Mouse (Mus musculus) adipocyte (in vitro differentiated cells): ENCODE data around the gene Rorc.

Experiments
- DNase-seq: peaks from one replicate; pipeline ENCODE4 v3.0.0-alpha.2; 2016; ENCODE audit warnings: low spot score

Rorc gene

DNA sequence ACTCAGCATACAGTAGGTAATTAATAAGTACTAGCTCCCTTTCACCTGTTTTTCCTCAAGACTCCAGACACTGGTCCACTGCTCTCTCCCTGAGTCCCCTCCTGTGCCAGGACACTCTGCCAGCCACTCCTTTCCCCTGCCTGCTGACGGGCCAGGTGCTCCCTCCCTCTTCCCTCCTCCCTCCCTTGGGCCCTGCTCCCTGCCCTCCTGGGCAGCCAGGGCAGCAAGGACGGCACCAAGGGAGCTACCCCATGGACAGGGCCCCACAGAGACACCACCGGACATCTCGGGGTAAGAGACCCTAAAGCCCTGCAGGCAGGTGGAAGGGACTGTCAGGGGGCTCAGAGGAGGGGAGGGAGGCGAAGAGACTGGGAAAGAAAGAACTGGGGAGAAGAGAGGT is at the start of gene Rorc:
Gene Rorc (plus strand): TSS at position 154 of the 400 bp plus-strand sequence.
- peak; percentile 87 for DNase-seq

DNA sequence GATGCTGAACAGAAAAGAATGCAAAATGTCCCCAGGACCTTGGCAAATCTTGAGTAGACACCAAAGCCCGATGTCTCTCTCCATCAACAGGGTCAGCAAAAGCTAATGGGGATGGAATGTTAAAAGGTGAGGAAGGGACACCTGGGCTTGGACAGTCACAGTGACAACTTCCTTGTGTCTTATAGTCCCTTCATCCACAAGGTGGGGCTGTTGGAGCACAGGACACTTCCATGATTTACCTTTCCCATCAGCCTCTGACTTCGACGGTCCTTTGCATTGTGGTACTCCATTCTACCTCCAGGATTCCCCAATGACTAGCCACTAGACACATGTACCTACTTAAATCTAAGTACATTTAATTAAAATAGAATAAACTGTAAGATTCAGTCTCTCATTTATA is 43.9 kb upstream of the Rorc start:
- no peak for DNase-seq

DNA sequence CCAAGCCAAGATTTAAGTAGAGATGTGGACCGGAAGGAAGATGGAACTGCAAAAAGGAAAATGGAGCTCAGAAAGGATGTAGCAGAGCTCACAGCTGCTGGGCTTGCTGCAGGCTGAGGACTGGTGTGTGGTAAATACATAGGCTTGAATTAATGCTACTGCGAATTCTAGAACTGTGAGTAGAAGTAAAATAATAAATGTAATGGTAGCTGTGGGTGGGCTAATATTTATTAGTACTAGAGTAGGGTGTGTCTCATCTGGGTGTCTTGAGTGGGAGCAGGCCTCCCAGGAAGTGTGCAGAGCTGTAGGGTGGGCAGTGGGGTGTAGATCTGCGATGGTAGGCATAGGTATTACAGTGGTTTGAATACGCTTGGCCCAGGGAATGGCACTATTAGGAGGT is 38.2 kb upstream of the Rorc start:
- DNase-seq: no peak

DNA sequence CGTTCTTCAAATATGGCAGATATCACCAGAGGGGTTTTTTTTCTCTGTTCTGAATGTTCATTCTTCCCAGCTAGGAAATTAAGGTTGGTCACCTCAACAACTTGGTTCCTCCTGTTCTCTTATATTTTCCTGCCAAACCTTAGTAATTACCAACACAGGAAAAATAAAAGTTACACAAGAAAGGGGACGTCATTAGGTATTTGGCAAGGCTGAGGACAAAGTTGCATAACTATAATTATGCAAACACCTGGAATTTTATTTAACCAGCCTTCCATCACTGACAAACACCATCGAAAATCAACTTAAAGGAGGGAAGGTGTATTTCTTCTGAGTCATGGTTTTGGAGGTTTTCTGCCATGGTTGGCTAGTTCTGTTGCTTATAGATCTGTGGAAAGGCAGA is 34.1 kb upstream of the Rorc start:
- no peak for DNase-seq

DNA sequence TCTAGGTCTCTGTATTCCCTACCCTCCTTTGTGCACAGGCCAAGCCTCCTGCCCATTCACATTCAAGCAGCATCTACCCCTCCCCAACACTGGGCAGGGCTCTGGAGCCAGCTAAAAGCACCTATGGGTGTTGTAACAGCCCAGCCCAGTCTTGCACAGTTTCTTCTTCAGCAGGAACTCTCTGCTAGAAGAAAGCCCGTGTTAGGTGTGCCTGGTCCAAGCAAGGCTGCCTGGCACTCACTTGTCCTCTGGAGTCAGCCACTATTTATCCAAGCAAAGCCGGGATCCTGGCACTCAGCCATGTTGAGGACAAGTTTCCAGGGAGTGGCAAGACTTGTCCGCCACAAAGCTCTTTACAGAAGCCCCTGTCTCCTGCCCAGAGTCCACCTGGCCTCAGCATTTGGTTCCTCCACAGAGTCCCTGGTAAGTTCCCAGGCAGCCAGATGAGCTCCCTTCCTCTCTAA is 30.6 kb upstream of the Rorc start, which contains the start of gene Them5:
Gene Them5 (plus strand): TSS at position 141 of the 464 bp plus-strand sequence.
- DNase-seq: no peak

- DNase-seq: no peak
Observed at GRCm38 (mm10) chr3:94342552-94342951, 30.0 kb upstream of the Rorc start.

DNA sequence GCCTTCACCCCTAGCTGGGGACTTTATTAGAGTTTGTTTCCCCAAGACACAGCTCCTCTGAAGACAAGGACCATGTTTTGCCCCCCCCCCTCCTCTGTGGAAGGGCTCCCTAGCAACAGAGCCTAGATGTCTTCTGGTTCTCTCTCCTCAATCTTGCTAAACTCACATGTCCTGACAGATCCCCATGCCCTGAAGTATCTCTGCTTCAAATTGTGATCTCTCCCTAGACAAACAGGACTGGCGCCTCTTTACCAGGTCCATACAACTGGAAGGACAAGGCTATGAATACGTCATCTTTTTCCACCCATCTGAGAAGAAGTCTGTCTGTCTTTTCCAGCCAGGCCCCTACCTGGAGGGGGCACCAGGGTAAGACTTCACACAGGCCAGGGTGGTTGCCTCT is 28.4 kb upstream of the Rorc start:
- DNase-seq: no peak

DNA sequence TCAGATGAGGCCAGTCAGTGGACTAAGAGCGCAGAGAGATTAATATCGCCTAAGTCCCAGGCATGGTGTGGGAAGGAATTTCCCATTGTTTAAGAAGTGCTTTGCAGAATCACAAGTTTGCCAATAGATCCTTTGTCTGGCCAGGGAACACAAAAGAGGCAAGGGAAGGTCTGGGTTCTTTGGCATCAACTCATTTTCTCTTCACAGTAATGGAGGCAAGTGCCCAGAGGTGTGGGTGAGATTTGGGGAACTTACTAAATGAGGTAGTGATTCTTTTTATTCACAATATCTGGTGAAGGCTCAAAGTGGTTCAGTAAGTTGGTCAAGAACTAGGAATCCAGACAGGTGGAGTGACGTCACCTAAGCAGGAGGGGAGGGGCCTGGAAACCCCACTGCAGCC is 27.7 kb upstream of the Rorc start:
- no peak for DNase-seq

DNA sequence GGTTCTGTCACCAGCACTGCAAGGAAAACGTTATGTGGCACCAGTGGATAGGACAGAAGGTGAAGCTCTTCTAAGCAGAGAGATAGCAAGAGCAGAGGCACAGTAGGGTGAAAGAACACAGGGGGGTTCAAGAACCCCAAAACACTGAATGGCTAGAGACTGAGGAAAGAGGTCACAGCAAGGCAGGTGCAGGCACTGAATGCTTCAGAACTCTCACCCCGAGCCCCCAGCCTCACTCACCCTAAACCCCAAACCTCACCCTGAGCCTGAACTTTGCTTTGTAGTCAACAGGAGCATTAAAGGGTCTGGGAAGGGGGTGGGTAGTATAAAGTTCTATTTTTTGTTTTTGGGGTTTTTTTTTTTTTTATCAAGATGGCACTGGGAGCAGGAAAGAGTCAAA is 24.4 kb upstream of the Rorc start:
- DNase-seq: no peak

GRCm38 (mm10) chr3:94360812-94361211 is 11.8 kb upstream of the Rorc start:
- DNase-seq: peak; percentile 33

DNA sequence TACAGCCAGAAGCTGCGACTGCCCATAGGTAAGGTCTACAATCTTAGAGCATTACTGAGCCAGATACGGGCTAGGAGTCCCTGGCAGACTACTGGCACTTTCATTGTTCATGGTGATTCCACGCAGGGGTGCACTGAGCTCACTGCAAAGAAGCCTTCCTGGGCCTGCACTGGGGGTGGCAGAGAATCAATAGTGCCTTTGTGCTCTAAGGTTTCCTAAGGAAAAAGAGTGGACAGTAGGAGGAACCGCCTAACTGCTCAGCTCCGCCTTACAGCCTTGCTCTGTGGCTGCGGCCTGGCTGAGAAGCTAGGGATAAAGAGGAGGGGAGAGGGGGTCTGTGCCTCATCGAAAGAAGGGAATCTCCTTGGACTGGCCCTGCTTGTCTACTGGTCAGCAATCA is 10.5 kb upstream of the Rorc start, which contains the start of gene C2cd4d:
Gene C2cd4d (plus strand): TSS at position 301 of the 400 bp plus-strand sequence.
- no peak for DNase-seq

DNA sequence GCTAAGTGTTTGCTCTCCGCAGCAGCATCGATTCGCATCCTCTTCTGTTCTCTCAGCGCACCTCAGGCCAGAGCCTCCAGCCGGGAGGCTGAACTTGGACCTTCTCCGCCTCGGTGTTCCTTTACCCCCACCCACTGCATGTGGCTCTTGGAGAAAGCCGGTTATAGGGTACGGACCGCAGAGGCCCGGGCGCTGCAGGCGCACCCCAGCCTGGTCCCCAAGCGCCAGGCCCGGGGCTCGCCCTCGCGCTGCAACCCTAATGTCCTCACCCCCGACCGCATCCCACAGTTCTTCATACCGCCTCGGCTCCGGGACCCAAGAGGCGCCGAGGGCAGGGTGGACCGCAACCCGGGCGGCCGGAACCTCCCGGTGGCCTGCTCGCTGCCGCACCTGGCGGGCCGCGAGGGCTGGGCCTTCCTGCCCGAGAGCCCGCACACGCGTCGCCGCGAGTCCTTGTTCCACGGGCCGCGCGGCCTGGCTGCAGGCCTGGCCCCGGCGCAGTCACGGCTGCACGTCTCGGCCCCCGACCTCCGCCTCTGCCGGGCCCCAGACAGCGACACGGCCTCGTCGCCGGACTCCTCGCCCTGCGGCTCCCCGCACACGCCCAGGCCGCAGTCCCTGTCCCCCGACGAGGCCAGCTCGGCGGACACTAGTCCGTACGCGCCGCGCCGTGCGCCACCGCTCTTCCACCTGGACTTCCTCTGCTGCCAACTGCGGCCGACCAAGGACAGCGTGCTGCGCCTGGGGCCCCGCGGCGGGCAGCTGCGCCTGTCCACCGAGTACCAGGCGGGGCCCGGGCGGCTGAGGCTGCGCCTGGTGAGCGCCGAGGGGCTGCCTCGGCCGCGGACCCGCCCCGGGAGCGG is 9.1 kb upstream of the Rorc start:
- no peak for DNase-seq

DNA sequence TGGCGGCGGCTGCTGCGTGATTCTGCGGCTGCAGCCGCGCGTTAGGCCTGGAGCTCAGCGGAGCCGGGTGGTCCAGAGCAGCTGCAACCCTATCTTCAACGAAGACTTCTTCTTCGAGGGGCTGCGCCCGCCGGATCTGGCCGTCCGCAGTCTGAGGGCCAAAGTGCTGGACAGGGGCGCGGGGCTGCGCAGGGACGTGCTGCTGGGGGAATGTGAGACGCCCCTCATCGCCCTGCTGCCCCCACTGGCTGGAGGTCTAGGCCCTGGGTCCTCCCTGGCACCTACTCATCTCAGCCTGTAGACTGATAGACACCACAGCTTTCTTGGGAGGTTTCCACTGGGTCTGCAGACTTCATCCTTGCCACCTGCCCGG is 8.5 kb upstream of the Rorc start:
- DNase-seq: no peak

DNA sequence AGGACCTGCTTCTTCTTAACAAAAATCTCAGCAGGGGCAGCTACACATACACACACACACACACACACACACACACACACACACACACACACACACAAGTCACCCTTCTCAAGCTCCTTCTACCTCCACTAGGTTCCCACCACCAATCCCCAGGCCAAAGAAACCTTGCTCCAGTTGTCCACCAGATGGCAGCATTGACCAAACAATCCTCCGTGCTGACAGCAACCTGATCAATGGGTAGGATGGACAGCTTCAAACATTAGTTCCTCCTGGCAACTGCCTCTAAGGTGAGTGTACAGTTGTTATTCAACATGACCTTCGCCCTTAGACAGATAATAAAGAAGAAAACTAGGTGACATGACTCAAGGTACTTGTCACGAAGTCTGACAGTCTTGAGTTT is 5.8 kb upstream of the Rorc start:
- DNase-seq: peak; percentile 91

GRCm38 (mm10) chr3:94367511-94367910 is 5.1 kb upstream of the Rorc start:
- DNase-seq: no peak

DNA sequence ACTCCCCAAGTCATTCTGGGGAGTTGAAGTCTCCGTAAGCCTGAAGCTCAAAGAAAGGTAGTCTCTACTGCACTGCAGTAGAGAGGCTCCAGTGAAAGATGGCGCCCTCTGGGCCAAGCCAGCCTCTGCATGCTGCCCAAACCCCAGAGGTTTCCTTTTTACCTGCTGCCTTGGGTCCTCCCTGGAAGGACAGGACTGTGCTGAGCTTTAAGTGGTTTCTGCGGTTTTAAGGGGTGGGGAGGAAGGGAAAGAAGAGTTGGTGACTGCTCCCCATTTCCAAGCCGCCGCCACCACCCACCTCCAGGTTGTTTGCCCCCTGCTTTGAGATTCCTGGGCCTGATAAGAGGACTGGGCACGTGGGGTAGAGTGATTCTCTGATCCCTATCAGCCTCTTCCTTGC is 4.0 kb upstream of the Rorc start:
- DNase-seq: no peak

GRCm38 (mm10) chr3:94369709-94370108 is 2.9 kb upstream of the Rorc start:
- DNase-seq: no peak

- DNase-seq: peak; percentile 99
Observed at GRCm38 (mm10) chr3:94371637-94372036, 957 bp upstream of the Rorc start.

GRCm38 (mm10) chr3:94372038-94372437 is 556 bp upstream of the Rorc start:
- DNase-seq: no peak

GRCm38 (mm10) chr3:94373090-94373489 is 496 bp downstream of the Rorc start:
- peak; percentile 39 for DNase-seq

- DNase-seq: peak; percentile 88
Observed at GRCm38 (mm10) chr3:94373597-94374011, 1.0 kb downstream of the Rorc start.

DNA sequence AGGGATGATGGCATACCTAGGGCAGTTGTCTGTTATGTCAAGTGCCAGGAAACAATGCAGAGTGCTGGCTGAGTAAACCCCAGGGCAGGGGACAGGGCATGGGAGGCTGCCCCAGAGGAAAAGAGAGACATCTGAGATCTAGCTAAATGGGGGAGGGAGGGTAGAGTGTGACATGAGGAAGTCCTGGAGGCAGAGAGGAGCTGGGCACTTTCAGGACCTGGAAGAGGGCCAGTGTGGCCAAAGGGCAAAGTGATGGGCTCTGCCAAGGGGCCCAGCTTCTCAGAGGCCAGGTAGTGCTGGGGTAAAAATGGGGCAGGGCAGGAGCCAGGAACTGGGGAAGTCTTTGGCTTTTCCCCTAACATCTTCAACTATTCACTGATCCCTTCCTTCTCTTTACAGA is 2.0 kb downstream of the Rorc start:
- DNase-seq: peak; percentile 60

DNA sequence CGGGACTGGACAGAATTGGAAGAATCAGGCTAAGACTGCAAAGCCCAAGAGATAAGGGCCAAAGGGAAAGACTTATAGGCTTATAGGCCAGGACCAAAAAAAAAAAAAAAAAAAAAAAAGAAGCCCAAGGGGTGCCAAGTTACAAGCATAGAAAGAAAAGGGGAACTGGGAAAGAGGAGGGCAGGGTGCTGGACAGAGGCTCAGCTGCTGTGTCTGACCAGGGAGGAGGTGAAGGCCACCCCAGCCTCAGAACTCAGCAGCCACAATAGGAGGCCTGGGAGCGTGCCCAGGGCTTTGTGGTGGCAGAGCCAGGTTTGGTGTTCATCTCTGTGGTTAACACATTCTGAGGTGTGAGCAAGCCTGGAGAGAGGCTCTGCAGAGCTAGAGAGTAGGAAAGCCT is 2.6 kb downstream of the Rorc start:
- DNase-seq: peak; percentile 63

DNA sequence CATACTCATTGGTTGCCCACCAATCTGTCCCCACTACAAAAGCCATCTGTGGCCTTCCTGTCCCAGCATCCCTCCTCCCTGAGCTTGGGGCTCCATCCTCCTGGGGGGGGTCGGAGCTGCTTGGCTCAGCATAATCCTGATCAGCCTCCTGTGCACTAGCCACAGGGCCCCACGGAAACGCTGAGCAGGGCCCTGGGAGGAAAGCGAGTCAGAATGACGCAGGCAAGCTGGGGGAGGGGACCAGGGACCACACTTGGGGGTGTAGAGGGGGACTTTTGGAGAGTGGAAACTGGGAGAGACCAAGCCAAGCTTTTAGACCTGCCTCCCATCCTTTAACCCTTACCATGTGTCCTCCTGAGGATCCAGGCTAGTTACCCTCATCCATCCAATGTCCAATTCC is 3.3 kb downstream of the Rorc start:
- DNase-seq: no peak
